Comparison of ENCODE assay signal across 8 mouse cellular contexts in the genomic region with DNA sequence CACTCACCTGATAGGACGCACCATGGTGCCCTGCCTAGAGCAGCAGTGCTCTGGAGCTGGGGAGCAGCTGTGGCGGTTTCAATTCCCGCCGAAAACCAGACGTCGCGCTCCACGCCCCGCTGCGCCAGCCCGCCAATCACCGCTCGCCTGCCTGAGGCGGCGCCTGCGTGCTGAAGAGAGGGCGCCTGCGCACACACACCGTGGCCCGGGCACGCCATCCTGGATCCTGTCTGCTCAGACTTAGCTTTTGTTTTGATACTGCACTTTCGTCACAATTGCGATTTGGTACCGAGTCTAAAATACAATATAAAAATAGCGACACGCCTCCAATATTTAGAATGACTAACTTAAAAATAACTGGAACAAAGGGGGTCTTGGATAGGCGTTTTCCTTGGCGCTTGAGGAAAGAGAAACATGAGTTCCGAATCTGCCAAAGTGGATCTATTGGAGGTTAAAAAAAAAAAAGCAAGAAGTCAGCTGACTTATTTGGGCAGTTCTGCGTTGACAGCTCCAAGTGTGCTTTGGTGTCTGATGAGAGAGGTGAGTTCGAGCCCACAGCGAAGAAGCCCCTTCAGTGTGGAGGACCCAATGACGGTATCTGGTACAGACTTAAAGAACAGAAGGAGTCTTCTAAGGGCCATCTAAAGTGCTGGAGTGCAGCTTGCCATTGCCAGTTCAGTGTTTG. TPM values are rescaled to one million over a fixed set of nuclear protein-coding genes. Genes with fewer than 3 reads are reported as not detected.
DNase-seq lines count a peak whose midpoint lies in the region; ATAC-seq and TF ChIP-seq lines count a peak whose summit lies in the region.

TSS of gene Rad51ap1 (minus strand) at position 101 of the 685 bp plus-strand sequence.
TSS of gene D6Wsu163e (plus strand) at position 476 of the 685 bp plus-strand sequence.

- peak; percentile 98 for ATAC-seq in kidney, embryonic 14.5 days (ENCODE audit: low FRiP score, low TSS enrichment)
- peak; percentile 97 for ATAC-seq in limb, embryonic 15.5 days (ENCODE audit: insufficient number of reproducible peaks, low FRiP score, low TSS enrichment, low read depth)

- TF ChIP-seq POLR2A in bone marrow macrophage, adult 2 months (IDR thresholded peaks at IDR 0.05; ENCODE audit: borderline replicate concordance, low read depth, low read length) = no peak
- TF ChIP-seq POLR2A in embryonic fibroblast, embryonic 13.5 days (IDR thresholded peaks at IDR 0.05; ENCODE audit: low read depth, low read length) = peak; percentile 81

- H3K27me3 ChIP-seq in kidney, embryonic 14.5 days (ENCODE audit: control insufficient read depth, insufficient read depth, low read length) = no peaks in the 10 kb centered on the region
- H3K27me3 ChIP-seq in limb, embryonic 15.5 days = no peaks in the 10 kb centered on the region

- H3K4me3 ChIP-seq in bone marrow macrophage, adult 2 months (ENCODE audit: insufficient read depth, low read length) = peak within 1 kb of the TSS; percentile 91
- H3K4me3 ChIP-seq in embryonic fibroblast, embryonic 13.5 days (ENCODE audit: insufficient read depth, low read length) = peak within 1 kb of the TSS; percentile 88
- peak within 1 kb of the TSS; percentile 73 for H3K4me3 ChIP-seq in kidney, embryonic 14.5 days (ENCODE audit: low read length)
- H3K4me3 ChIP-seq in limb, embryonic 15.5 days = peak within 1 kb of the TSS; percentile 79

- peaks cover 8% of the 10 kb centered on the region for H3K4me1 ChIP-seq in bone marrow macrophage, adult 2 months (ENCODE audit: control insufficient read depth, insufficient read depth, low read length)
- H3K4me1 ChIP-seq in embryonic fibroblast, embryonic 13.5 days (ENCODE audit: control insufficient read depth, insufficient read depth, low read length) = peaks cover 2% of the 10 kb centered on the region; the same call in 1 of the 2 replicates
- peaks cover 11% of the 10 kb centered on the region; the same call in 1 of the 2 replicates for H3K4me1 ChIP-seq in kidney, embryonic 14.5 days (ENCODE audit: control insufficient read depth, insufficient read depth, low read length)
- peaks cover 19% of the 10 kb centered on the region for H3K4me1 ChIP-seq in limb, embryonic 15.5 days

- peak within 1 kb of the TSS; percentile 58 for H3K4me2 ChIP-seq in kidney, embryonic 14.5 days (replicated peaks; ENCODE audit: low read depth, low read length)
- H3K4me2 ChIP-seq in limb, embryonic 15.5 days = peak within 1 kb of the TSS; percentile 96

- H3K27ac ChIP-seq in bone marrow macrophage, adult 2 months (ENCODE audit: insufficient read depth, low read depth, low read length) = peak within 1 kb of the TSS; percentile 48
- peak within 1 kb of the TSS; percentile 49; the same call in 1 of the 2 replicates for H3K27ac ChIP-seq in embryonic fibroblast, embryonic 13.5 days (ENCODE audit: insufficient read depth, low read length)
- H3K27ac ChIP-seq in kidney, embryonic 14.5 days (ENCODE audit: low read depth, low read length) = 0 out of 2 replicates have a peak within 1 kb of the TSS, but pooled peaks have one; percentile 43
- H3K27ac ChIP-seq in limb, embryonic 15.5 days = peak within 1 kb of the TSS; percentile 33; the same call in 1 of the 2 replicates

- no peak for TF ChIP-seq CTCF in bone marrow macrophage, adult 2 months (IDR thresholded peaks at IDR 0.05; ENCODE audit: low read depth, low read length)
- TF ChIP-seq CTCF in embryonic fibroblast, embryonic 13.5 days (IDR thresholded peaks at IDR 0.05; ENCODE audit: borderline replicate concordance, insufficient read depth, low read length) = no peak

- no peaks in the 10 kb centered on the region for H3K9me3 ChIP-seq in kidney, embryonic 14.5 days (ENCODE audit: control insufficient read depth, low read length)
- H3K9me3 ChIP-seq in limb, embryonic 15.5 days = no peaks in the 10 kb centered on the region

- H3K9ac ChIP-seq in kidney, embryonic 14.5 days (ENCODE audit: low read depth, low read length) = peak within 1 kb of the TSS; percentile 76
- peak within 1 kb of the TSS; percentile 69 for H3K9ac ChIP-seq in limb, embryonic 15.5 days

- peak; percentile 98 for DNase-seq in A20 (ENCODE audit: low read depth, low spot score)
- DNase-seq in heart, adult 9 months (ENCODE audit: low spot score in 2 of 2) = peak; percentile 96 to 97
- DNase-seq in monocyte, adult 2 months (ENCODE audit: low read depth in 1 of 2, low spot score in 2 of 2) = peak; percentile 90
- peak; percentile 94 to 95 for DNase-seq in spleen, postnatal 36 days (ENCODE audit: low spot score in 2 of 2)

- peaks cover 9% of the 10 kb centered on the region; the same call in 1 of the 2 replicates for H3K36me3 ChIP-seq in kidney, embryonic 14.5 days (ENCODE audit: control insufficient read depth, insufficient read depth, low read length)
- H3K36me3 ChIP-seq in limb, embryonic 15.5 days = peaks cover 12% of the 10 kb centered on the region

- 1% methylated on average over 33 of the region's 33 CpGs for WGBS in kidney, embryonic 14.5 days
- WGBS in limb, embryonic 15.5 days = under 1% methylated on average over 33 of the region's 33 CpGs

RNA-seq across cellular contexts. Expression of gene Rad51ap1, which starts in this region (rescaled TPM):
- 20.5 and 26.8 TPM in 2 replicates for polyA plus RNA-seq in bone marrow macrophage, adult 2 months (2012; ENCODE audit: insufficient read depth, insufficient read length, missing spikeins)
- polyA plus RNA-seq in embryonic fibroblast, embryonic 13.5 days (2011; ENCODE audit: insufficient read length, low read depth, missing spikeins) = 18.5 and 30.1 TPM in 2 replicates
- polyA plus RNA-seq in kidney, embryonic 14.5 days (2014; fragmentation: Nextera tagmentation; extraction: Ambion mirVana) = 68.0 and 73.8 TPM in 2 replicates
- 44.0 and 47.4 TPM in 2 replicates for polyA plus RNA-seq in limb, embryonic 15.5 days (2015; fragmentation: Nextera tagmentation; extraction: Ambion mirVana)

RNA-seq across cellular contexts. Expression of gene D6Wsu163e, which starts in this region (rescaled TPM):
- polyA plus RNA-seq in bone marrow macrophage, adult 2 months (2012; ENCODE audit: insufficient read depth, insufficient read length, missing spikeins) = 39.7 TPM in 2 replicates
- polyA plus RNA-seq in embryonic fibroblast, embryonic 13.5 days (2011; ENCODE audit: insufficient read length, low read depth, missing spikeins) = 22.2 and 26.7 TPM in 2 replicates
- polyA plus RNA-seq in kidney, embryonic 14.5 days (2014; fragmentation: Nextera tagmentation; extraction: Ambion mirVana) = 14.2 and 16.8 TPM in 2 replicates
- 18.5 and 19.6 TPM in 2 replicates for polyA plus RNA-seq in limb, embryonic 15.5 days (2015; fragmentation: Nextera tagmentation; extraction: Ambion mirVana)

Comparison
In these comparisons a context has a peak if more than half of its experiments do, and no peak if none do; other contexts are left out.
1. Peak in every context shown above with its lines: DNase-seq, ATAC-seq, H3K4me3 ChIP-seq and H3K27ac ChIP-seq.